Mouse (Mus musculus) left cerebral cortex, postnatal 4 days (tissue): ENCODE data around the gene Pcif1. TPM values are rescaled to one million over a fixed set of nuclear protein-coding genes. Genes with fewer than 3 reads are reported as not detected.
"Not testable (repeated sequence)": the region's sequence is repeated elsewhere in the genome, so short reads cannot be mapped to it uniquely, and the experiment has no call there.

ENCODE experiments used
- DNase-seq: peaks from one replicate; pipeline ENCODE4 v3.0.0-alpha.2; 2022
- intact Hi-C: fragments of 180-260 bp; cut with DNase I; formaldehyde crosslinking; loops from one replicate; pipeline ENCODE4 v1.15.1; 2025
- total RNA-seq, 2 experiments: library from RNA; stranded (reverse); gene quantifications; 2 replicates each; pipeline ENCODE4 v1.2.3; 2021

Gene Pcif1
- total RNA-seq, 2 experiments from 2014 or later = 53.9 to 61.4 TPM

DNA sequence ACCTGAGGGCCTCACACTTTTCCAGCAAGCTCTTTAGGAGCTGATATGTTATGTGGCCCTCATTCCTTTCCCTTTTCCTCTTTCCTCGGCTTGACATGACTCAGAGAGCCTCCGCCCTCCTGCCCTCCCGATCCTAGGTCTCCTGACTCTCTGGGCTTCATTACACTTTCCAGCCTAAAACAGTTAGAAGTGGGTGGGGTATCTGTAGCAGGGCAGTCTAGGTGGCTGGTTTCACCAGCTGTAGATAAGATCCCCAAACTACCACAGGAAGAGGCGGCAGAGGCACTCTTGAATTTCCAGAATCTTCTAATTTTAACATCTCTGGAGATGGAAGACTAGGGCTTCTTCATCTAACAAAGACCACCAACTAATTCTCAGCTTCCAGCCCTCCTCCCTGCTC is 14.5 kb upstream of the Pcif1 start:
- no peak for DNase-seq

DNA sequence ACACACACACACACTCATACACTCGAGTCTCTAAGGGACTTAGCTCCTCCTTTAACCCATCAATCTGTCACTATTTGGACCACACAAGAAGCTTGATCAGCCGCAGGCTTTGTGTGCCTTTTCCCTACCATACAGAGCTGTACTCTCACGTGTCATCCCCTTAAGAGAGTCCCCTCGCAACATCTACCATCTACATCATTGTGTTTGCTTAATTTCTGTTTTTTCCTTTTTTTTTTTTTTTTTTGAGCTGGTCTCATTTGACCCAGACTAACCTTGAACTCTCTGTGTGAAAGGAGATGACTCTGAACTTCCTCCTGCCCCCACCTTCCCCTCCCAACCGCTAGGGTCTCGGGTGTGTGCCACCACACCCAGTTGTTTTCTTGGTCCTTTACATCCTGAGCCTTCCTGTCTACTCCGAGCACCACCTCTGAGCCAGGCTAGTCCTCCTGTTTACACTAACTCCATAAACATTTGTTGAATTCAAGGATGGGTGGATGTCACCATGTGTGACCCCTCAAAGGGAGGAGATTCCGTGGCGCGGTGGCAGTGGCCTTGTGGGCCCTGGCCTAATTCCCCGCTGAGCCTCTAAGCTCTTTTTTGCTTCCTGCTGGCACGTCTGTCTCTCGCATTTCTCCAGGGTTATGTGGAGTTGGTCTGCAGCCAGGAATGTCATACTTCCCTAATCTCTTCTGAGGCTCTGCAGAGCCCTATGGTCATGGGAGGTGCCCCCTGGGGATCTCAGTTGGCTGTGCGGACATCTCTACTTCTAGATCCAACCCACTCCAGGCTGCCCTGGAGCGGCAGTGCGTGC is 12.2 kb upstream of the Pcif1 start:
- intact Hi-C loops = no loop called here
- no peak for DNase-seq

More for the DNA sequence above, 14.5 kb upstream of the Pcif1 start:
- intact Hi-C loops = no loop called here

DNA sequence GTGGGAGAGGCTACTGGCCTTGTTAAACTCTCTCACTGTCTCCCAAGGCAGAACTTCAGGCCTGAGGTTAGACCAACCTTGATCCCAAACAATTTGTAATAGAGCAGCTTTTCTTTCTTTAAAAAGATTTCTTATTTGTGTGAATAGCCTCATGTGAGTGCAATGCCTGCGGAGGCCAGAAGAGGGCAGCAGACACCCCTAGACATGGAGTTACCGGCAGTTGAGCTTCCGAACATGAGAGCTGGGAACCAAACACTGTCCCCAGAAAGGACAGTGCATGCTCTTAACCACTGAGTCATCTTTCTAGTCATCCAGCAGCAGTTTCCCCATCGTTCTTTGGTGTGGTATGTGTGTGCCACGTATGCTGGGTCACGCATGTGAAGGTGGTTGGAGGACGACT is 11.5 kb upstream of the Pcif1 start:
- no peak for DNase-seq
- intact Hi-C loops = no loop called here

DNA sequence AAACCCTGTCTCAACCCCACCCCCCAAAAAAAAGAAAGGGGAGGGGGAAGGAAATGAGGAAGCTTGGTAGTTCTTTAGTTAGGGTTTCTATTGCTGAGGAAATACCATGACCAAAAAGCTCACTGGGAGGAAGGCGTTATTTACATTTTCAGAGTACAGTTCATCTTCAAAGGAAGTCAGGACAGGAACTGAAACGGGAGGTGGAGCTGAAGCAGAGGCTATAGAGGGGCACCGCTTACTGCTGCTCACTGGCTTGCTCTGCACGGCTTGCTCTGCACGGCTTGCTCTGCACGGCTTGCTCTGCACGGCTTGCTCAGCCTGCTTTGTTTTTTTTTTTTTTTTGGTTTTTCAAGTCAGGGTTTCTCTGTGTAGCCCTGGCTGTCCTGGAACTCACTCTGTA is 10.6 kb upstream of the Pcif1 start:
- DNase-seq = no peak
- intact Hi-C loops = no loop called here

DNA sequence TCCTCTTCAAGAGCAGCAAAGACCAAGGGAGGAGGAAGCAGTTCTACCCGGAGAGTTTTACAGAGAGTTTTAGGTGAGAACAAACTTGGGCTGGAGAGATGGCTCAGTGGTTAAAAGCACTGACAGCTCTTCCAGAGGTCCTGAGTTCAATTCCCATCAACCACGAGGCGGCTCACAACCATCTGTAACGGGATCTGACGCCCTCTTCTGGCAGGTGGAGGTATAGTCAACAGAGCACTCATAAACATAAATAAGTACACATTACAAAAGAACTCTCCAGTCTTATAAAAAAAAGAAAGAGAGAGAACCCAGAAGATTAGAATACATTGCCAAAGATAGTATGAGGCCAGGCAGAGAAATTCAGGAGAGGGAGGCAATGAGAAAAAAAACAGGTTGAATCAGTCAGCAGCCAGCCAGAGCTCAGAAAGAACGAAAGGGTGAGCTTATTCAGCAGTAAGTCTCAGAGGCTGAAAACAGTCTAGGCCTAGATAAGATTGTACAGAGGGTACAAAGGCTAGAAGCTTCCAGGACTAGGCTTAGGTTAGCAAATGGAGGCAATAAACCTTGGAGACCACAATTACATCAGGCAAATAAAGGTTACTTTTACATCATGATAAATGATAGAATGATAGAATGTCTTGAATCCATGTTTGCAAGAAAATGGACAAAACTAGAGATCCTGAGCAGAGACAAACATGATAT is 7.4 kb upstream of the Pcif1 start:
- DNase-seq = no peak
- intact Hi-C loops = no loop called here

DNA sequence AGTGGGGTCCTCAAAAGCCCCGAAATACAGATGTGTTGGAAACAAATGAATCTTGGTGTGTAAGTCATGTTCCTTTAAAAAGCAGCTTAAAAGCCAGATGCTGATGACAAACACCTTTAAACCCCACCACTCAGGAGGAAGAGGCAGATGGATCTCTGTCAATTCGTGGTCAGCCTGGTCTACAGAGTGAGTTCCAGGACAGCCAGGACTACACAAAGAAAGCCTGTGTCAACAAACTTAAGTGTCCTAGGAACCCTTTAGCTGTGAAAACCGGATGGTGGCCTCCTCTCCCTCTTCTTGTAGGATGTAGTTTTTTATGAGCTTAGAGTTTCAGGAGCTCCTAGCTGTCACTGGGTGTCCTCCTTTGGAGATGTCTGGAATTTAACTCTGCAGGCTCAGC is 5.5 kb upstream of the Pcif1 start:
- DNase-seq = no peak
- intact Hi-C loops = no loop called here

DNA sequence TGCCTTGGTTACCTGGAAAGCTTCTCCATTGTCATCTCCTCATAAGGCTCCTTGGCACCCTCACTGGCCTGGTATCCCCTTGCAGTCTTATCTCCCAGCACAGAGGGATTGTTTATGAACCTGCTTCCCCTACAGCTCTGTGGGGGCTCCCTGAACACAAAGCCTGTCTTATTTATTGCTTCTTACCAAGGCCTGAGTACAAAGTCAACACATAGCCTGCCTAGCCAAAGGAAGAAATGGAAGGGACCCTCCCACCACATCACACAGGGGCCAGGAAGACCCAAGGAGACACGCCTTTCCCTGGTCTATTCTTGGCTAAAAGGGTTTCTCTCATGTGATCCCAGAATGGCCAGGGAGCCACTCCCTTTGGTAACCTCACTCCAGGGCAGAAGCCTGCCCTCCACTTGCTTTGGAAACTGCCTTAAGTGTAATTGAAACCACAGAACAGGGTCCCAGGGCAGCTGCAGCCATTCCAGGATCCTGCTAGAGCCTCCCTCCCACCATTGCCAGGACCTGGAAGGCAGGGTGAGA is 4.8 kb upstream of the Pcif1 start:
- intact Hi-C loops = no loop called here
- DNase-seq = no peak

DNA sequence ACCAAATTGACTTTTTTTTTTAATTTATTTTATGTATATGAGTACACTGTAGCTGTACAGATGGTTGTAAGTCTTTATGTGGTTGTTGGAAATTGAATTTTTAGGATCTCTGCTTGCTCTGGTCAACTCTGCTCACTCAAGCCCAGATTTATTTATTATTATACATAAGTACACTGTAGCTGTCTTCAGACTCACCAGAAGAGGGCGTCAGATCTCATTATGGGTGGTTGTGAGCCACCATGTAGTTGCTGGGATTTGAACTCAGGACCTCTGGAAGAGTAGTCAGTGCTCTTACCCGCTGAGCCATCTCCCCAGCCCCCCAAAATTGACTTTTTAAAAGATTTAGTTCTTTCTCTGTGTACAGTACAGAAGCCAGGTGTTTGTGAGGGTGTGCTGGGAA is 3.5 kb upstream of the Pcif1 start:
- intact Hi-C loops = loop anchor here (2.0 kb wide), 1 partner anchor 19 kb away; the partner anchor contains the start of gene Pltp
- not testable (repeated sequence) for DNase-seq

DNA sequence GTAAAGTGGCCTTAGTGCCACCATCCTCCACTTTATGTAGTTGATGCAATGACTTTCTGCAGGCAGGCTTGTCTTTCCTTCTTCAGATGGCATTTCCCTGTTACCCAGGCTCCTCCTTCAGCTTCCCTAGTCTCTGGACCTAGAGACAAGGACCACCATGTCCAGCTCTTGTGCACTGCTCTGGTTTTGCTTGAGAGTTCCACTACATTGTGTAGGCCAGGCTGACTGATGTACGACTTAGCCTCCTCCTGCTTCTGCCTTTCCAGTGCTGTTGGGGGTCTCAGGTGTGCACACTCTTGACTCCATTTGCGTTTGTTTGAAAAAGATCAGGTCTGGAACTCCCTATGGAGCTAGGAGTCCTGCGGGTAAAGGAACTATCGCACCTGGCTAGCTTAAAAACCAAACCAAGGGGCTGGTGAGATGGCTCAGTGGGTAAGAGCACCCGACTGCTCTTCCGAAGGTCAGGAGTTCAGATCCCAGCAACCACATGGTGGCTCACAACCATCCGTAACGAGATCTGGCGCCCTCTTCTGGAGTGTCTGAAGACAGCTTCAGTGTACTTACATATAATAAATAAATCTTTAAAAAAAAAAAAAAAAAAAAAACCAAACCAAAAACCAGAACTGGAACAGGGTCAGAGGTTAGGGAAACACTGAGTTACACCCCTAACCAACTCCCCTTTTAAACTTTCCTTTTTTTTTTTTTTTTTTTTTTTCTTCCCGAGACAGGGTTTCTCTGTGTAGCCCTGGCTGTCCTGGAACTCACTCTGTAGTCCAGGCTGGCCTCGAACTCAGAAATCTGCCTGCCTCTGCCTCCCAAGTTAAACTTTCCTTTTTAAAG is 1.5 kb upstream of the Pcif1 start:
- intact Hi-C loops = loop anchor here (2.0 kb wide), 1 partner anchor 21 kb away; the partner anchor contains the start of gene Pltp
- DNase-seq = not testable (repeated sequence)

DNA sequence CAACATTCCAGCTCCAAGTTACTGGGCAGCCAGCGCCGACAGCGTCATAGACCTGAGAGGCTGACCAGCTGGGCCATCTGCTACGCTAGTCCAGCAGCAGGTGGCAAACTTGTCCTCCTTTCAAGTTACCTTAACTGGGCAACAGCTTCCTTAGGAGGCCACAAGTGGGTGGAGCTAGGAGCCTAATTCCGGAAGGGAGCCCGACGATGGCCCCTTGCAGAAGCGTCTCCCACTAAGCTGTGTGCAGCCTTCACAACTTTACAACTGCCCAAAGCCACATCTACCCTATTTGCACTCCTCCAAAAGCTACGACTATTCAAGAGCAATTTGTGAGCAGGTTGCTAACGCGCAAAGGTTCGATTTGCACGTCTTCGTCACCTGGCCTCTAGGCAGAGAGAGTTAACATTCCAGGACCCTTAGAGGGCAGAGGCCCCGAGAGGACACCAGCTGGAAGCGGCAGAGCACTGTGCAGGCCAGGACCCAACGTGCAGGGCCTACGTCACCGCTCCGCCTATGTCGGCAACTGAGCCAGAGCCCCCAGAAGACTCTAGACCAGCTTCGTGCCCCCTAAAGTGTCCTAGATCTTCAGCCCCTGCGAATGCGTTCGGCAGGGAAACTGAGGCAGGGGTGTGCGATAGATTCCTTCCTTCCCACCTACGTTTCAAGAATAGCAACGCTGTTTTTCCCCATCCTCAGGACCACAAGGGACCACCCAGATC is 436 bp upstream of the Pcif1 start:
- DNase-seq = peak; percentile 42
- intact Hi-C loops = no loop called here

DNA sequence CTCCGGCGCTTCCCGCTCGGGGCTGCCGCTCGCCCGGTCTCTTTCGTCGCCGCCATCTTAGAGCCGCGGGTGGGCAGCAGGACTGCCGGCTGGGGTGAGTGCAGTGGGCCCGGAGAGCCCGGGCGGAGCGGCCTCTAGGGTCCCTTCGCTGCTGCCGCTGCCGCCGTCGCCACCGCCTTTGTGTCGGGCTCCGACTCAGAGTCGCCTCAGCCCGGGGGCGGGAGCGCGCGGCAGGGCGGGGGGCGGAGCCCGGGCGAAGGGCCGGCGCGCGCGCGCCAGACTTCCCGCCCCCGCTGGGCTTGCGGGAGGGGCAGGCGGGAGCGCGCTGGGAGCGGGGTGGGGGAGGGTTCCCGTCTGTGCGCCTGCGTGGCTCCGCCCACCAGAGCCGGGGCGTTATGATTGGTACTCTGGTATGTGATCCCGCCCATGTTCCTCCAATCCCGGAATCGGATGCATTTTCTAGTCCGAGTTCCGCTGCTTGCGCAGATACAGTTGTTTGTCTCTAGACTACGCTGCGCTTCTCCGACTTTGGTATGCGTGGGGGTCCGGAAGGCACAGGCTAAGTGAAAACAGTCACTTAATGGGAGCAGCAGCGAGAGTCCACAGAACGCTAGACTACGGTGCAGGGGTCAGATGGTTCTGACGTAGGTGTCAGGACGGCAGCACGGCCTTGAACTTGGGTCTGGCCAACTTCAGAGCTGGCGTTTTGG is 619 bp downstream of the Pcif1 start:
- intact Hi-C loops = no loop called here

DNA sequence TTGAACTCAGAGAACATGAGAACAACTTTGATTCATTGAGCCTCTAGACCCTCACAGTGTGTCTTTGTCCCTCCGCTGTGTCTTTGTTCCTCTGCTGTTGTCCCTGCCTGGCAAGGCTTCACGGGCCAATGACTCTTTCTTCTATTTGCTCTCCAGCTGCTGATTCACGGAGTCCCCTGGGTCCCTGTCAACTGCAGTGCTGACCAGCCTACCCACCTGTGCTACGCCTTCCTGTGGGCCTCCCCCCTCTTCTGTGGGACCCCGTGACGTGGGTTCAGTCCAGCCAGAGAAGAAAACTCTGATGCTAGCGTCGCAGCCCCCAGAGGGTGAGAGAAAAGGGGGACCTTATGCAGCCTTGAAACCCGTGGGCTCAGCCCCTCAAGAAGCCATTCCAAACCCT is 3.5 kb downstream of the Pcif1 start:
- no peak for DNase-seq
- intact Hi-C loops = no loop called here

More for the DNA sequence above, 619 bp downstream of the Pcif1 start:
- peak; percentile 96 for DNase-seq

DNA sequence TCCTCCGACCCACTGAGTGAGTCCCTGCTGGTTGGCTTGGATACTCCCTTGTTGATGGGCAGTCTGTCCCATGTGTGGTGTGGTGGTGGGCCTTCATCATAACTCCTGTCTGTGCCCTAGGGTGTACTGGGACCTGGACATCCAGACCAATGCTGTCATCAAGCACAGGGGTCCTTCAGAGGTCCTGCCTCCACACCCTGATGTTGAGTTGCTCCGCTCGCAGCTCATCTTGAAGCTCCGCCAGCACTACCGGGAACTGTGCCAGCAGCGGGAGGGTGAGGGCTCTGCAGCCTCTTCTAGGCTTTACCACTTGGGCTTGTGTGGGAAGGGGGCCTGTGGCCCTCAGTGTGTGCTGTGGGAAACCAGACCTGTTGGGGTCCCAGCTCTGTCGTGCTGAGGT is 6.7 kb downstream of the Pcif1 start:
- DNase-seq = peak; percentile 88
- intact Hi-C loops = no loop called here

DNA sequence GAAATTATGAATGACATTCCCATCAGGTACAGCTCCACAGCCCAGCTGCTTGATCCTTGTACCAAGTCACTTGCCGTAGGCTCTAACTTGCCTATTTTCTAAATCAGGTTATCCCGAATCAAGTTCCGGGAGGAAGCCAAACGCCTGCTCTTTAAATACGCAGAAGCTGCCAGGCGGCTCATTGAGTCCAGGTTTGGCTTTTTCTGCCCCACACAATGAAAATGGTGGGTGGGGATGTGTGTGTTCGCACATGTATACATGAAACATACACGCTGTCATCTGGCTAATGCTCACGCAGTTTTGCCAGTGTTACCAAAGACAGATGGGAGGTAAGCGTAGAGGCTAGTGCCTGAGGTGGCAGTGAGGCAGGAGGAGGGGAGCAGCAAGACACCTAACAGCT is 7.5 kb downstream of the Pcif1 start:
- intact Hi-C loops = no loop called here

DNA sequence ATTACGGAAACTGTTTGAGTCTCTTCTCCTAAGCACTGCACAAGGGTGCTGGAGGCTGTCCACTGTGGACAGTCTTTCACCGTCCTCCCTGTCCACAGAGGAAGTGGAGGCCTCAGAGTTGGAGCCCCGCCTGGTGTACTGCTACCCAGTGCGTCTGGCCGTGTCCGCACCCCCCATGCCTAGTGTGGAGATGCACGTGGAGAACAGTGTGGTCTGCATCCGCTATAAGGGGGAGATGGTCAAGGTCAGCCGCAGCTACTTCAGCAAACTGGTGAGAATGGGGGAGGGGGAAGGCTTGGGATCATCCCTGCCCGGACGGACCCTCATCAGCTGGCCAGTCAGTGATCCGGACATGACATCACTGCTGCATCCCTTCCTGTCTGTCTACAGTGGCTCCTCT is 9.9 kb downstream of the Pcif1 start:
- intact Hi-C loops = no loop called here

More for the DNA sequence above, 7.5 kb downstream of the Pcif1 start:
- DNase-seq = no peak

DNA sequence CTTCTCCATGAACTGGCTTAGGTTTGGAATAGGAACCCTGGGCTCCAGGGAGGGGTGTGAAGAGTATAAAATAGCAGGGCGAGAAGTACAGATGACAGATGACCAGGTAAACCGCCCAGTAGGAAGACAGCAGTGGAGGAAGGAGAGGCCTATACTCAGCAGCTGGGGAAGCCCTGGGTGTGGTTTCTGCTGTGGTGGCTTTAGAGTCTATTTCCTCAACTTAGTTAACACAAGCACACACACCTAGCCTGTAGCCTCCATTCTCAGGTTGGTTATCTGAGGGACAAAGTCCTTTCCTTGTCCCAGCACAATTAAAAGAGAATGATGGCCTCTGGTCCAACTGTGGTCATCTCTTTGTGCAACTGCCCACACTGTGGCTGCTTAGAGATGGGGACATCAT is 10.9 kb downstream of the Pcif1 start:
- intact Hi-C loops = no loop called here
- DNase-seq = no peak

More for the DNA sequence above, 9.9 kb downstream of the Pcif1 start:
- no peak for DNase-seq

DNA sequence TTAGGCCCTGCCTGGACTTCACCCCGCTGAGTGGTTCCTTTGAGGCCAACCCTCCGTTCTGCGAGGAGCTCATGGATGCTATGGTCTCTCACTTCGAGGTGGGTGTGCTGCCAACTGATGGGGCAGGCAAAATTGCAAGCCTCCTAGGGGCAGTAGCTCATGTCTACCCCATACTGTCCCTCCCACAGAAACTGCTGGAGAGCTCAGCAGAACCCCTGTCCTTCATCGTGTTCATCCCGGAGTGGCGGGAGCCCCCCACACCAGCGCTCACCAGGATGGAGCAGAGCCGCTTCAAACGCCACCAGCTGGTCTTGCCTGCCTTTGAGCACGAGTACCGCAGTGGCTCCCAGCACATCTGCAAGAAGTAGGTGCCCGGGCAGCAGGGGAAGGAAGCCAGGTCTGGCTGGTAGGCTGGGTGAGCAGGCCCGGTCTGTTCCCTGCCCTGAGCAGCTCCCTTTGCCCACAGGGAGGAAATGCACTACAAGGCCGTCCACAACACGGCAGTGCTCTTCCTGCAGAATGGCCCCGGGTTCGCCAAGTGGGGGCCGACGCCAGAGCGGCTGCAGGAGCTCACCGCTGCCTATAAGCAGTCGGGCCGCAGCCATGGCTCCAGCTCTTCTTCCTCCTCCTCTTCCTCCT is 11.4 kb downstream of the Pcif1 start:
- no peak for DNase-seq
- intact Hi-C loops = no loop called here

DNA sequence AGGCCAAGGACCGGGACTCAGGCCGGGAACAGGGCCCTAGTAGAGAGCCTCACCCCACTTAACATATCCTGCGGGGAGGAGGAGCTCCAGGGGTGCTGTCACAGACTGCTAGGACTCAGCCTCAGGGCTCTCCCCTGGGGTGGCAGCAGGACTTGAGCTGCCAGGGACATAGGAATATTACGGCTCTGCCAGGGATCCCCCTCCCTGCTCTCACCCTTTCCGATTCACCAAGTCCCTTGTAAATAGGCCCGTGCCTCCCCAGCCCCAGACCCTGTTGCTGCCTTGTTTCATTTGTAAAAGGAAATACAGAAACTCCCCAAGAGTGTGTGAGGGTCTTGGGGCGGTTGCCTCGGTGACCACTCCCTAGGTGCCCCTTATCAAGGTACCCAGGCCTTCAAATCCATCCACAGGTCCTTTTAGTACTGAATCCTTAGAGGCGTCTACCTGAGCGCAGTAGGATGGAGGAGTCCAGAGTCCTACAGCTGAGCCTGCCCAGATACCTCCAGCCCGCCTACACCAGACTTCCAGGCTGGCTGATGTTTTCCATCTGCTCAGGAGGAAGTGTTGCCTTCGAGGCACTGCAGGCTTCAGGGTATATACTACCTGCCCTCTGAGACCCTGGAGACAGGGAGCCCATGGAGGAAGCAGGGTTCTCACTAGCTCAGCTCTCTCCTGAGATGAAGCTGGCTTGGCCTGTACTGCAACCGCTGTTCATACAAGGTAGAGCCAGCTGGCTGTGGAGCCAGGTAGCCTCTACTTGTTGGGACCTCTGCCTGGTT is 12.1 kb downstream of the Pcif1 start:
- intact Hi-C loops = no loop called here
- DNase-seq = no peak
